Mouse (Mus musculus) mouse trophoblast stem cell (cell line): ENCODE measurements around the gene Tspan13.

ENCODE experiments used
- in situ Hi-C, 2 experiments: fragments of 300-500 bp; cut with MseI, MboI; formaldehyde crosslinking; loops; 2 replicates in 1 of 2; 3 replicates in 1 of 2; pipeline ENCODE4 v1.15.1; 2025

The Tspan13 gene

GRCm38 (mm10) chr12:35977633-35978246 lies 64.6 kb downstream of the Tspan13 start:
- in situ Hi-C loops = no loop called here

- in situ Hi-C loops = no loop called here
Observed at GRCm38 (mm10) chr12:35975898-35976297, 66.4 kb downstream of the Tspan13 start.

DNA sequence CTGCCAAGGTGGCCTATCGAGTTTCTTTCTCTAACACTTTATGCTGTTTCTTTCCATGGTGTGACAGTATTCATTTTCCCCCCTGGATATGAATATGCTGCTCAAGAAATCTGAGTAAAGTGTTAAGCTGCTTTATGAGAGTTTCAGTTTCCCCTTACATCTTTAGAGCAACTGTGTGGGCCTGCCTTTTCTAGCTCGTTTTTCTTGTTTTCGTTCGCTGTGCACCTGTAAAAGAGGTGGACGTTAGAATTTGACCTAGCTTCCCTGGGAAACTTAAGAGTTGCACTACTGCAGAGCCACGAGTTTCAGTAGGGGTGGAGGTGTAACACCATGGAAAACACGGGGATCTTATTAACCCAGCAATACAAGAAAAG lies 75.5 kb downstream of the Tspan13 start:
- in situ Hi-C loops = no loop called here

DNA sequence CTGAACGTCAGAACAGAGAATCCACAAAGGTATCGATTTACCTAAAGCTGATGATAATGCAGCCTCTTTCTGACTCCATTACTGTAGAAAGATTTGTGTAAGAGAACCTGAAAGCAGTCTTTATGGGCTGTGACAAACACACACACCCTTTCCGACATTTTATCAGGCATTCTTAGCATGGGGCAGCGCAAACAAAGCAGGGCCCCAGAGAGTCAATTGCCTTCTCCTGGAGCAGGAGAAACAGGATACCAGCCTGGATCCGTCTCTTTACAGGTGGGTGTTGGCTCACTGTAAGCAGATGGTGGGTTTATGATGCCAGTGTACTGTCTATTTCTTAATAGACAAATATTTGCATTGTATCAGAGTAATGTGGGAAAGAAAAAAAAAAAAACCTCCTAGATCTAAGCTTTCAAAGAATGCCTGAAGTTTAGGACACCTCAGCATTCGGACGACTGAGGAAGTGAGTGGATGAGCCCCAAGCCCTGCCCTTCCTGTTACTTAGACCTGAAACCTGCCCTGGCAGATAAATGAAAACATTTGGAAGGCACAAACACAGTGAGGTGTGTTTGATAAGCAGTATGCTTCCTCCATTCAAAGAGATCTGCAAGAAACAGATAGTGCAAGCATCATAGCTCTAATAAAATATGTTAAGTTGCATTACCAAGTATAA lies 76.1 kb downstream of the Tspan13 start:
- in situ Hi-C loops = no loop called here
